Mouse (Mus musculus): Measurements from ENCODE around the gene Ggnbp2. TPM values are rescaled to one million over a fixed set of nuclear protein-coding genes. Genes with fewer than 3 reads are reported as not detected.
"Not testable (repeated sequence)": the region's sequence is repeated elsewhere in the genome, so short reads cannot be mapped to it uniquely, and the experiment has no call there.

The Ggnbp2 gene
- polyA plus RNA-seq, 1 experiment from 2014 or later, result 78.0 TPM

- no peaks in the 10 kb centered on the region for H3K27me3 ChIP-seq (replicated peaks; ENCODE audit: control insufficient read depth, insufficient read depth, low read length)
- ATAC-seq (replicated peaks; ENCODE audit: low FRiP score), result no peak
These were observed 23.7 kb downstream of the Ggnbp2 start for GRCm38 (mm10) chr11:84846741-84847474.

GRCm38 (mm10) chr11:84839330-84839729 lies 31.3 kb downstream of the Ggnbp2 start:
- Histone ChIP-seq H3K4me3 (ENCODE audit: low read depth, low read length) (no peak overlapping the region), H3K36me3 (ENCODE audit: control insufficient read depth, insufficient read depth, low read length) (peaks cover 32% of the 10 kb centered on the region), H3K4me1 (replicated peaks; ENCODE audit: control insufficient read depth, insufficient read depth, low read length) (no peaks in the 10 kb centered on the region), H3K27me3 (replicated peaks; ENCODE audit: control insufficient read depth, insufficient read depth, low read length) (no peaks in the 10 kb centered on the region), H3K9me3 (ENCODE audit: control insufficient read depth, low read length) (no peaks in the 10 kb centered on the region), H3K9ac (ENCODE audit: low read depth, low read length) (no peak overlapping the region), H3K4me2 (no peak overlapping the region), H3K27ac (ENCODE audit: low read depth, low read length) (no peak overlapping the region)
- DNase-seq (ENCODE audit: low spot score) (no peak), ATAC-seq (replicated peaks; ENCODE audit: low FRiP score) (no peak)
- WGBS, result 80% methylated on average over 2 of the region's 2 CpGs

More at GRCm38 (mm10) chr11:84846741-84847474, 23.7 kb downstream of the Ggnbp2 start:
- no peak for DNase-seq (ENCODE audit: low spot score)
- peaks cover 17% of the 10 kb centered on the region; the same call in 1 of the 2 replicates for H3K36me3 ChIP-seq (ENCODE audit: control insufficient read depth, insufficient read depth, low read length)
- no peak overlapping the region for H3K27ac ChIP-seq (ENCODE audit: low read depth, low read length)
- no peak overlapping the region for H3K9ac ChIP-seq (ENCODE audit: low read depth, low read length)
- H3K4me3 ChIP-seq (ENCODE audit: low read depth, low read length), result no peak overlapping the region
- H3K4me1 ChIP-seq (replicated peaks; ENCODE audit: control insufficient read depth, insufficient read depth, low read length), result no peaks in the 10 kb centered on the region
- H3K9me3 ChIP-seq (ENCODE audit: control insufficient read depth, low read length), result no peaks in the 10 kb centered on the region
- WGBS, result 95% methylated on average over 15 of the region's 15 CpGs
- H3K4me2 ChIP-seq, result no peak overlapping the region

DNA sequence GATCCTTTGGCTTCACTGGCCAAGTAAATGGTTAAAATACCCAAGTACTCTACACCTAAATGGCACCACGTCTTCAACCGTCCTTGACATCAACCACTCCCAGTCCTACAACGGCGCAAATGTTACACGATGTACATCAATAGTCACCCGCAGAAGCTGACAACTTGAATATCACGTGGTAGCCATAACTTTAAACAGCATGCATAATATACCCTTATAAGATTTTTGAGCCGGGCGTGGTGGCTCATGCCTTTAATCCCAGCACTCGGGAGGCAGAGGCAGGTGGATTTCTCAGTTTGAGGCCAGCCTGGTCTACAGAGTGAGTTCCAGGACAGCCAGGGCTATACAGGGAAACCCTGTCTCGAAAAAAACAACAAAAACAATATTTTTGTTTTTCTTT lies 41.1 kb downstream of the Ggnbp2 start:
- WGBS, result 59% methylated on average over 11 of the region's 11 CpGs
- not testable (repeated sequence) for H3K27me3 ChIP-seq (replicated peaks; ENCODE audit: control insufficient read depth, insufficient read depth, low read length); DNase-seq (ENCODE audit: low spot score); H3K9me3 ChIP-seq (ENCODE audit: control insufficient read depth, low read length)
- Histone ChIP-seq H3K4me1 (replicated peaks; ENCODE audit: control insufficient read depth, insufficient read depth, low read length) (peaks cover 24% of the 10 kb centered on the region), H3K9ac (ENCODE audit: low read depth, low read length) (peak overlapping the region; percentile 95), H3K4me2 (peak overlapping the region; percentile 86), H3K36me3 (ENCODE audit: control insufficient read depth, insufficient read depth, low read length) (peaks cover 28% of the 10 kb centered on the region), H3K4me3 (ENCODE audit: low read depth, low read length) (peak overlapping the region; percentile 96), H3K27ac (ENCODE audit: low read depth, low read length) (peak overlapping the region; percentile 95)
- peak; percentile 13; the same call in 1 of the 2 replicates for ATAC-seq (replicated peaks; ENCODE audit: low FRiP score)

GRCm38 (mm10) chr11:84828516-84829399 lies 41.9 kb downstream of the Ggnbp2 start, which contains the start of gene Dhrs11:
Gene Dhrs11 (minus strand): TSS chr11:84828994.
- H3K27me3 ChIP-seq (replicated peaks; ENCODE audit: control insufficient read depth, insufficient read depth, low read length), result no peaks in the 10 kb centered on the region
- H3K36me3 ChIP-seq (ENCODE audit: control insufficient read depth, insufficient read depth, low read length), result peaks cover 23% of the 10 kb centered on the region
- H3K9me3 ChIP-seq (ENCODE audit: control insufficient read depth, low read length), result no peaks in the 10 kb centered on the region
- DNase-seq (ENCODE audit: low spot score) (peak; percentile 92), ATAC-seq (replicated peaks; ENCODE audit: low FRiP score) (peak; percentile 90)
- peaks cover 30% of the 10 kb centered on the region for H3K4me1 ChIP-seq (replicated peaks; ENCODE audit: control insufficient read depth, insufficient read depth, low read length)
- H3K27ac ChIP-seq (ENCODE audit: low read depth, low read length), result peak within 1 kb of the TSS; percentile 95
- H3K4me2 ChIP-seq, result peak within 1 kb of the TSS; percentile 86
- peak within 1 kb of the TSS; percentile 96 for H3K4me3 ChIP-seq (ENCODE audit: low read depth, low read length)
- WGBS, result under 1% methylated on average over 62 of the region's 62 CpGs
- H3K9ac ChIP-seq (ENCODE audit: low read depth, low read length), result peak within 1 kb of the TSS; percentile 95

DNA sequence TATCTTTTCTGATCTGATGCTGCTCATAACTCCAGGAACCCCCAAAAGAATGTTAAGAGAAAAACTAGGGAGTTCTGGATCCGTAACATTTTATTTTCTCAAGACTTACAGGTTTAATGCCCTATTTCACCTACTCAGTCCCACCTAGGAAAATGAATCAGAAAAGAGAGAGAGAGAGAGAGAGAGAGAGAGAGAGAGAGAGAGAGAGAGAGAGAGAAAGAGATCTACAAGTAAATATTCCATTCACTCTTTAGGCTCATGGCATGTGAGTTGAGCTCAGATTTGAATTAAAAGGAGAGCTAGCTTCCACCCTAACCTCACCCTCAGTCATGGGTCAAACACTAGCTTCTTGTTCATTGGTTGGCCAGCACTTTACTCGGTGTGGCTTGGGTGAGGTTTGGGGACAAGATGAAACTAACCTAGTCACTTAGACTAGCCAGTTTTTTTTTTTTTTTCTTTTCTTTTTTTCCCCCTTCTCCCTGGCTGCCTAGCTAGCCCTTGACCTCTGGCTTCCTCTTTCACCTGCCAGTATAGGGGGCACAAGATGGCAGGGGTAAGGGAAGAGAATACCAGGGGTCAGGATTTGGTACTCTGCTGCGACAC lies 42.6 kb downstream of the Ggnbp2 start:
- peak overlapping the region; percentile 95 for H3K27ac ChIP-seq (ENCODE audit: low read depth, low read length)
- ATAC-seq (replicated peaks; ENCODE audit: low FRiP score) (no peak), DNase-seq (ENCODE audit: low spot score) (no peak)
- H3K4me1 ChIP-seq (replicated peaks; ENCODE audit: control insufficient read depth, insufficient read depth, low read length), result peaks cover 36% of the 10 kb centered on the region
- H3K4me2 ChIP-seq, result peak overlapping the region; percentile 86
- peaks cover 22% of the 10 kb centered on the region for H3K36me3 ChIP-seq (ENCODE audit: control insufficient read depth, insufficient read depth, low read length)
- no peaks in the 10 kb centered on the region for H3K27me3 ChIP-seq (replicated peaks; ENCODE audit: control insufficient read depth, insufficient read depth, low read length)
- peak overlapping the region; percentile 96 for H3K4me3 ChIP-seq (ENCODE audit: low read depth, low read length)
- peak overlapping the region; percentile 95 for H3K9ac ChIP-seq (ENCODE audit: low read depth, low read length)
- 28% methylated on average over 3 of the region's 3 CpGs for WGBS
- no peaks in the 10 kb centered on the region for H3K9me3 ChIP-seq (ENCODE audit: control insufficient read depth, low read length)

- H3K4me3 ChIP-seq (ENCODE audit: low read depth, low read length), result peak overlapping the region; percentile 96
- ATAC-seq (replicated peaks; ENCODE audit: low FRiP score) (no peak), DNase-seq (ENCODE audit: low spot score) (no peak)
- H3K9ac ChIP-seq (ENCODE audit: low read depth, low read length), result peak overlapping the region; percentile 95
- H3K9me3 ChIP-seq (ENCODE audit: control insufficient read depth, low read length), result no peaks in the 10 kb centered on the region
- H3K36me3 ChIP-seq (ENCODE audit: control insufficient read depth, insufficient read depth, low read length), result peaks cover 21% of the 10 kb centered on the region
- H3K27ac ChIP-seq (ENCODE audit: low read depth, low read length), result peak overlapping the region; percentile 8; the same call in 1 of the 2 replicates
- H3K4me2 ChIP-seq, result peak overlapping the region; percentile 86
- H3K27me3 ChIP-seq (replicated peaks; ENCODE audit: control insufficient read depth, insufficient read depth, low read length), result no peaks in the 10 kb centered on the region
- H3K4me1 ChIP-seq (replicated peaks; ENCODE audit: control insufficient read depth, insufficient read depth, low read length), result peaks cover 40% of the 10 kb centered on the region
These were observed 43.1 kb downstream of the Ggnbp2 start for GRCm38 (mm10) chr11:84827492-84827891.

DNA sequence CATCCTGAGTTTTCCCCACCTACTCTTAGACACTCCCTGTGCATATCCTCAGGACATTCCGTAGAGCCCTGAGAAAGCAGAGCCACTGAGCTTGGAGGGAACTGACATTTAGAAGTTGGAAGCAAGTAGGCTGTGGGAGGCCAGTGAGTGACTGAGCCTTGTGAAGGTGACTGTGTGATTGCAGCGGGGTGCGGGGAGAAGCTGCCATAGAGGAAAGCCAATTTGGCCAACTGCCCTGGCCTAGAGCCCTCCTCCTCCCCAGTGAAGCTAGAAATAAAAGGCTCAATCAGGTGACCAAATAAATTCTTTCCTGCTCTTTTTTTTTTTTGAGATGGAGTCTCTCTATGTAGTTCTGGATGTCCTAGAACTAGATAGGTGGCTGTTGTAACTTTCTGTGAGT lies 44.4 kb downstream of the Ggnbp2 start:
- H3K9ac ChIP-seq (ENCODE audit: low read depth, low read length), result peak overlapping the region; percentile 63
- WGBS, result 79% methylated on average over 3 of the region's 3 CpGs
- H3K36me3 ChIP-seq (ENCODE audit: control insufficient read depth, insufficient read depth, low read length), result peaks cover 18% of the 10 kb centered on the region
- H3K27me3 ChIP-seq (replicated peaks; ENCODE audit: control insufficient read depth, insufficient read depth, low read length), result no peaks in the 10 kb centered on the region
- peak overlapping the region; percentile 86 for H3K4me2 ChIP-seq
- peak overlapping the region; percentile 96 for H3K4me3 ChIP-seq (ENCODE audit: low read depth, low read length)
- peaks cover 51% of the 10 kb centered on the region for H3K4me1 ChIP-seq (replicated peaks; ENCODE audit: control insufficient read depth, insufficient read depth, low read length)
- no peak for DNase-seq (ENCODE audit: low spot score)
- H3K27ac ChIP-seq (ENCODE audit: low read depth, low read length), result peak overlapping the region; percentile 83
- no peak for ATAC-seq (replicated peaks; ENCODE audit: low FRiP score)
- H3K9me3 ChIP-seq (ENCODE audit: control insufficient read depth, low read length), result no peaks in the 10 kb centered on the region

DNA sequence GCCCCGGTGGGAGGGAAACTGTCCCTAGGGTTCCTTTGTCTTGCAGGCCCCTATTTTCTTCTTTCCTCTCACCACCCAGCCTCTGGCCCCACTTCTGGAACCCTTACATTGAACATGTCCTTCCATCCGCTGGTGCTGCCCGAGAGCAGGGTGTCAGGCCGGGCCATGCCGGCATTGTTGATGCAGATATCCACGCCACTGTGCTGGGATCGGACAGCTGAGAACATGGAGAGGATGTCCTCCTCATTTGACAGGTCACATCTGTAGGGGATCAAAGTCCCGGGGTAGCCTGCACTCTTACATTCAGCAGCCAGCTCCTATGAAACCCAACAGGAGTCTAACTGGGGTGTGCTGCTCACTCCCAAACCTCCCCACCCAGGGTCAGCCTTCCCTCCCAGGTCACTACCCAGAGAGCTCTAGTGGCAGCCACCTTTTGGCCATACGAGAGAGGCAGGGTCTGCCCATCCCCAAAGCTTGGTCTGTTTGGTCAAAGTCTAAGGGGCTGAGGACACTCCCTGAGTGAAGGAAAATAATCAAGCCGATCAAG lies 45.3 kb downstream of the Ggnbp2 start:
- no peaks in the 10 kb centered on the region for H3K9me3 ChIP-seq (ENCODE audit: control insufficient read depth, low read length)
- peak overlapping the region; percentile 96 for H3K4me3 ChIP-seq (ENCODE audit: low read depth, low read length)
- 85% methylated on average over 10 of the region's 10 CpGs for WGBS
- H3K27me3 ChIP-seq (replicated peaks; ENCODE audit: control insufficient read depth, insufficient read depth, low read length), result no peaks in the 10 kb centered on the region
- H3K27ac ChIP-seq (ENCODE audit: low read depth, low read length), result peak overlapping the region; percentile 83
- H3K4me2 ChIP-seq, result peak overlapping the region; percentile 86
- DNase-seq (ENCODE audit: low spot score) (no peak), ATAC-seq (replicated peaks; ENCODE audit: low FRiP score) (no peak)
- H3K36me3 ChIP-seq (ENCODE audit: control insufficient read depth, insufficient read depth, low read length), result peaks cover 18% of the 10 kb centered on the region
- H3K4me1 ChIP-seq (replicated peaks; ENCODE audit: control insufficient read depth, insufficient read depth, low read length), result peaks cover 57% of the 10 kb centered on the region
- H3K9ac ChIP-seq (ENCODE audit: low read depth, low read length), result peak overlapping the region; percentile 63

All from liver, embryonic 11.5 days (tissue).